ENCODE assay signal across 1 mouse cellular context in genomic region chr1:35860779-35861178, GRCm38 (mm10).
TF ChIP-seq lines count a peak whose summit lies in the region.

No protein-coding gene starts in this region.

TF ChIP-seq in MEL, 35 proteins besides CTCF, POLR2A, EP300 and RAD21 (continued from another document):
- TF ChIP-seq ETS1 (IDR thresholded peaks at IDR 0.05; ENCODE audit: low read depth, low read length) = peak; percentile 99
- peak; percentile 85 for TF ChIP-seq MYB (IDR thresholded peaks at IDR 0.05; ENCODE audit: low read depth, low read length)
TF ChIP-seq in MEL: peak in this region for 19.
